8 mouse cellular contexts compared by ENCODE assay signal in genomic region chr11:30771267-30771903, GRCm38 (mm10). TPM values are rescaled to one million over a fixed set of nuclear protein-coding genes. Genes with fewer than 3 reads are reported as not detected.
A peak's percentile ranks its signal among the peaks of the same experiment; 100 is the strongest.
DNase-seq lines count a peak whose midpoint lies in the region; ATAC-seq and TF ChIP-seq lines count a peak whose summit lies in the region.

Gene Psme4 (plus strand): TSS chr11:30771726.

- H3K36me3 ChIP-seq in heart, embryonic 10.5 days, result no peaks in the 10 kb centered on the region
- no peaks in the 10 kb centered on the region for H3K36me3 ChIP-seq in kidney, embryonic 15.5 days

- no peaks in the 10 kb centered on the region for H3K27me3 ChIP-seq in heart, embryonic 10.5 days (ENCODE audit: insufficient read depth, poor library complexity, severe bottlenecking)
- no peaks in the 10 kb centered on the region for H3K27me3 ChIP-seq in kidney, embryonic 15.5 days

- H3K9ac ChIP-seq in kidney, embryonic 15.5 days, result peak within 1 kb of the TSS; percentile 99

- H3K4me3 ChIP-seq in bone marrow macrophage, adult 2 months (ENCODE audit: insufficient read depth, low read length), result peak within 1 kb of the TSS; percentile 71
- H3K4me3 ChIP-seq in embryonic fibroblast, embryonic 13.5 days (ENCODE audit: insufficient read depth, low read length), result peak within 1 kb of the TSS; percentile 88
- peak within 1 kb of the TSS; percentile 96 for H3K4me3 ChIP-seq in heart, embryonic 10.5 days
- peak within 1 kb of the TSS; percentile 90 for H3K4me3 ChIP-seq in kidney, embryonic 15.5 days (replicated peaks)

- TF ChIP-seq POLR2A in bone marrow macrophage, adult 2 months (IDR thresholded peaks at IDR 0.05; ENCODE audit: borderline replicate concordance, low read depth, low read length), result peak; percentile 48; the same call in 1 of the 2 replicates
- TF ChIP-seq POLR2A in embryonic fibroblast, embryonic 13.5 days (IDR thresholded peaks at IDR 0.05; ENCODE audit: low read depth, low read length), result peak; percentile 97

- ATAC-seq in kidney, embryonic 15.5 days (replicated peaks; ENCODE audit: low FRiP score), result peak; percentile 98
- ATAC-seq in monocyte, adult 5-6 weeks (replicated peaks; ENCODE audit: insufficient number of reproducible peaks, low FRiP score, low TSS enrichment, poor library complexity, severe bottlenecking), result peak; percentile 95

- H3K9me3 ChIP-seq in heart, embryonic 10.5 days, result no peaks in the 10 kb centered on the region
- no peaks in the 10 kb centered on the region for H3K9me3 ChIP-seq in kidney, embryonic 15.5 days (replicated peaks)

- no peak for TF ChIP-seq CTCF in bone marrow macrophage, adult 2 months (IDR thresholded peaks at IDR 0.05; ENCODE audit: low read depth, low read length)
- no peak for TF ChIP-seq CTCF in embryonic fibroblast, embryonic 13.5 days (IDR thresholded peaks at IDR 0.05; ENCODE audit: borderline replicate concordance, insufficient read depth, low read length)

- H3K4me2 ChIP-seq in kidney, embryonic 15.5 days, result peak within 1 kb of the TSS; percentile 70

- peak; percentile 95 for DNase-seq in A20 (ENCODE audit: low read depth, low spot score)
- peak; percentile 97 for DNase-seq in heart, embryonic 10.5 days (ENCODE audit: low spot score)
- peak; percentile 97 for DNase-seq in liver
- DNase-seq in spleen, postnatal 4 days (ENCODE audit: low spot score in 2 of 2), result peak; percentile 95 to 97

- peak within 1 kb of the TSS; percentile 51 for H3K27ac ChIP-seq in bone marrow macrophage, adult 2 months (ENCODE audit: insufficient read depth, low read depth, low read length)
- peak within 1 kb of the TSS; percentile 29; the same call in 1 of the 2 replicates for H3K27ac ChIP-seq in embryonic fibroblast, embryonic 13.5 days (ENCODE audit: insufficient read depth, low read length)
- H3K27ac ChIP-seq in heart, embryonic 10.5 days, result peak within 1 kb of the TSS; percentile 98
- peak within 1 kb of the TSS; percentile 95 for H3K27ac ChIP-seq in kidney, embryonic 15.5 days

- WGBS in heart, embryonic 10.5 days, result 2% methylated on average over 41 of the region's 43 CpGs
- 1% methylated on average over 42 of the region's 43 CpGs for WGBS in kidney, embryonic 15.5 days

- peaks cover 5% of the 10 kb centered on the region for H3K4me1 ChIP-seq in bone marrow macrophage, adult 2 months (ENCODE audit: control insufficient read depth, insufficient read depth, low read length)
- peaks cover 3% of the 10 kb centered on the region; the same call in 1 of the 2 replicates for H3K4me1 ChIP-seq in embryonic fibroblast, embryonic 13.5 days (ENCODE audit: control insufficient read depth, insufficient read depth, low read length)
- H3K4me1 ChIP-seq in heart, embryonic 10.5 days, result peaks cover 5% of the 10 kb centered on the region; the same call in 1 of the 2 replicates
- peaks cover 13% of the 10 kb centered on the region for H3K4me1 ChIP-seq in kidney, embryonic 15.5 days

RNA-seq across cellular contexts. Expression of gene Psme4, which starts in this region (rescaled TPM):
- 43.9 and 52.0 TPM in 2 replicates for polyA plus RNA-seq in bone marrow macrophage, adult 2 months (2012; ENCODE audit: insufficient read depth, insufficient read length, missing spikeins)
- 73.2 and 82.3 TPM in 2 replicates for polyA plus RNA-seq in embryonic fibroblast, embryonic 13.5 days (2011; ENCODE audit: insufficient read length, low read depth, missing spikeins)
- polyA plus RNA-seq in heart, embryonic 10.5 days (2016; fragmentation: Nextera tagmentation; extraction: Ambion mirVana), result 14.2 and 21.2 TPM in 2 replicates
- polyA plus RNA-seq in kidney, embryonic 15.5 days (2015; fragmentation: Nextera tagmentation; extraction: Ambion mirVana), result 18.3 and 18.5 TPM in 2 replicates
- total RNA-seq in monocyte, adult 5-6 weeks (2017), result 58.8 to 80.2 TPM (median 59.9 TPM) in 3 replicates

Comparison
In these comparisons a context has a peak if more than half of its experiments do, and no peak if none do; other contexts are left out.
1. Peak in every context shown above with its lines: DNase-seq, ATAC-seq, H3K4me3 ChIP-seq and H3K27ac ChIP-seq.
2. H3K27ac ChIP-seq: peak in every context shown above with its lines; median percentile 98 in heart, embryonic 10.5 days; 95 in kidney, embryonic 15.5 days; 51 in bone marrow macrophage, adult 2 months; 29 in embryonic fibroblast, embryonic 13.5 days.